Mouse (Mus musculus): ENCODE measurements around the gene Dedd2.

The Dedd2 gene

GRCm38 (mm10) chr7:25178787-25179605 is 41.4 kb downstream of the Dedd2 start:
- DNase-seq (ENCODE audit: low spot score), result peak; percentile 23

- no peak for DNase-seq (ENCODE audit: low spot score)
Observed at GRCm38 (mm10) chr7:25178317-25178716, 42.1 kb downstream of the Dedd2 start.

- DNase-seq (ENCODE audit: low spot score), result no peak
Observed at GRCm38 (mm10) chr7:25174343-25174742, 46.1 kb downstream of the Dedd2 start.

- no peak for DNase-seq (ENCODE audit: low spot score)
Observed at GRCm38 (mm10) chr7:25172669-25173068, 47.7 kb downstream of the Dedd2 start.

- no peak for DNase-seq (ENCODE audit: low spot score)
Observed at GRCm38 (mm10) chr7:25170583-25170982, 49.8 kb downstream of the Dedd2 start.

GRCm38 (mm10) chr7:25166106-25166505 is 54.3 kb downstream of the Dedd2 start:
- no peak for DNase-seq (ENCODE audit: low spot score)

- DNase-seq (ENCODE audit: low spot score), result no peak
Observed at GRCm38 (mm10) chr7:25156158-25156648, 64.2 kb downstream of the Dedd2 start.

GRCm38 (mm10) chr7:25155469-25156157 is 64.8 kb downstream of the Dedd2 start:
- DNase-seq (ENCODE audit: low spot score), result no peak

- no peak for DNase-seq (ENCODE audit: low spot score)
Observed at GRCm38 (mm10) chr7:25154648-25155047, 65.8 kb downstream of the Dedd2 start.

- no peak for DNase-seq (ENCODE audit: low spot score)
Observed at GRCm38 (mm10) chr7:25153841-25154240, 66.6 kb downstream of the Dedd2 start.

GRCm38 (mm10) chr7:25151916-25152556 is 68.4 kb downstream of the Dedd2 start:
- DNase-seq (ENCODE audit: low spot score), result no peak

- DNase-seq (ENCODE audit: low spot score), result no peak
Observed at GRCm38 (mm10) chr7:25151009-25151408, 69.4 kb downstream of the Dedd2 start.

GRCm38 (mm10) chr7:25150151-25150663 is 70.2 kb downstream of the Dedd2 start:
- DNase-seq (ENCODE audit: low spot score), result no peak

Data from layer of hippocampus, adult 11-12 months (tissue).